Mouse (Mus musculus): ENCODE measurements around the gene Trpv4. TPM values are rescaled to one million over a fixed set of nuclear protein-coding genes. Genes with fewer than 3 reads are reported as not detected.

Gene Trpv4
- polyA plus RNA-seq, 1 experiment = 6.5 TPM

DNA sequence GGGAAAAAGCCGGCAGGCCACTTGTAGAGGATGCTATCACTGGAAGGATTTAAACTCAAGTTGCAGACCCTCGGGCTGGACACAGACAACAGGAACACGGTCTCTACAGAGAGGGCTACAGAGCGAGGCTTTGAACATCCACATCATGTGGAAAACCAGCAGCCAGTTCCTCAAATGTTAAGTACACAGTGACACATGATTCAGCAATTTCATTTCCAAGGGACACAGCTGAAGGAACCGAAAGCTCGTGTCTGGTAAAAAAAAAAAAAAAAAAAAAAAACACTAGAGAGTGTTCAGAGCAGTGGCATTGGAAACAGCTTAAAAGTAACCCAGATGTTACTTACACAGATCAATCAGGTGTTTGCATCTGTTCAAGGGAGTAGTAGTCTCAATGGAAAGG is 2.8 kb upstream of the Trpv4 start:
- no peak for DNase-seq
- H3K27ac ChIP-seq (ENCODE audit: control insufficient read depth, insufficient read depth, low read length) = no peak overlapping the region
- H3K27me3 ChIP-seq (ENCODE audit: control insufficient read depth, insufficient read depth, low read length) = peaks cover 10% of the 10 kb centered on the region
- no peak overlapping the region for H3K4me3 ChIP-seq (ENCODE audit: control insufficient read depth, insufficient read depth, low read length)
- H3K4me1 ChIP-seq (replicated peaks; ENCODE audit: control insufficient read depth, insufficient read depth, low read length) = peaks cover 3% of the 10 kb centered on the region; the same call in 1 of the 2 replicates
- WGBS = 14% methylated on average over 6 of the region's 6 CpGs
- TF ChIP-seq POLR2A (IDR thresholded peaks at IDR 0.05; ENCODE audit: control insufficient read depth, extremely low read depth, insufficient read depth, low read length, poor library complexity) = no peak
- no peak for TF ChIP-seq CTCF (IDR thresholded peaks at IDR 0.05; ENCODE audit: borderline replicate concordance, control insufficient read depth, extremely low read depth, insufficient read depth, low read length, poor library complexity)
- H3K36me3 ChIP-seq (ENCODE audit: control insufficient read depth, insufficient read depth, low read length) = no peaks in the 10 kb centered on the region

DNA sequence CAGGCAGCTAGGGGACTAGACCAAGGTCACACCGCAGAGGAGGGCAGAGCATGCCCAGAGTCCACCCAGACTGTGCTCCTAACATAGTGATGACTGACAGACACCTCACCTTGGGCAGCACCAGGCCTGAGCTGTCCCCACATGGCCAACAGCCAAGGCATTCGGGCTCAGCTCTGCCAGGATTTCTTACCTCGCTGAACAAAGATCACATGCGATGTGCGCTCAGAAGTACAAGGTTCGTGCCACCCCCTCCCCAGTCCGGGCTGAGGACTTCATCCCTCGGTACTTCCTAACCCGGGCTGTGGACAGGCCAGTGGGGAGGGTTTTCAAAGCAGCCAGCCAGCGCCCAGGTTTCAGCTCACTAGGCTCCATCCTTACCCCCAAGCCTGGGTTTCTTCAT is 795 bp downstream of the Trpv4 start:
- TF ChIP-seq POLR2A (IDR thresholded peaks at IDR 0.05; ENCODE audit: control insufficient read depth, extremely low read depth, insufficient read depth, low read length, poor library complexity) (no peak), CTCF (IDR thresholded peaks at IDR 0.05; ENCODE audit: borderline replicate concordance, control insufficient read depth, extremely low read depth, insufficient read depth, low read length, poor library complexity) (no peak)
- 78% methylated on average over 10 of the region's 10 CpGs for WGBS
- H3K4me3 ChIP-seq (ENCODE audit: control insufficient read depth, insufficient read depth, low read length) = no peak overlapping the region
- H3K27me3 ChIP-seq (ENCODE audit: control insufficient read depth, insufficient read depth, low read length) = peaks cover 10% of the 10 kb centered on the region
- no peak overlapping the region for H3K27ac ChIP-seq (ENCODE audit: control insufficient read depth, insufficient read depth, low read length)
- H3K36me3 ChIP-seq (ENCODE audit: control insufficient read depth, insufficient read depth, low read length) = no peaks in the 10 kb centered on the region
- DNase-seq = no peak
- H3K4me1 ChIP-seq (replicated peaks; ENCODE audit: control insufficient read depth, insufficient read depth, low read length) = peaks cover 3% of the 10 kb centered on the region; the same call in 1 of the 2 replicates

DNA sequence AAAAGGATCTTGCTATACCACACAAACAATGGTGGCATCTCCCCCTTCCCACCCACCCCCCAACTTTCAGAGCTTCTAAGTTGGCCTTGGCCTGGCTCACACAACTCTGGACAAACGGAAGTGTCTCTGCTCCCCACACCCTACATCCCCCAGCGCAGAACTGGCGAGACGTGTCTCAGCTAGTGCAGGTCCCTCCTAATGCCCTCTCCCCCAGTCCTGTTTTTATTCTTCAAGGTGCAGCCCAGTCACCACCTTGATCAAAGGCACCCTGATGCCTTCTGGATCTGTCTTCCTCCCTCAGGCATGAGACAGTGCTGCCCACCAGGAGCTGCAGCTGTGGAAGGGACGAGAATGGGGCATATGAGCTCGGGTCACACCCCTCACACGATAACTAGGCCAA is 1.9 kb downstream of the Trpv4 start:
- no peaks in the 10 kb centered on the region for H3K36me3 ChIP-seq (ENCODE audit: control insufficient read depth, insufficient read depth, low read length)
- no peak for TF ChIP-seq POLR2A (IDR thresholded peaks at IDR 0.05; ENCODE audit: control insufficient read depth, extremely low read depth, insufficient read depth, low read length, poor library complexity)
- no peak for TF ChIP-seq CTCF (IDR thresholded peaks at IDR 0.05; ENCODE audit: borderline replicate concordance, control insufficient read depth, extremely low read depth, insufficient read depth, low read length, poor library complexity)
- WGBS = 92% methylated on average over 7 of the region's 7 CpGs
- no peak for DNase-seq
- peaks cover 8% of the 10 kb centered on the region for H3K4me1 ChIP-seq (replicated peaks; ENCODE audit: control insufficient read depth, insufficient read depth, low read length)
- no peak overlapping the region for H3K27ac ChIP-seq (ENCODE audit: control insufficient read depth, insufficient read depth, low read length)
- H3K27me3 ChIP-seq (ENCODE audit: control insufficient read depth, insufficient read depth, low read length) = peaks cover 10% of the 10 kb centered on the region
- no peak overlapping the region for H3K4me3 ChIP-seq (ENCODE audit: control insufficient read depth, insufficient read depth, low read length)

GRCm38 (mm10) chr5:114655721-114656120 is 2.5 kb downstream of the Trpv4 start:
- peaks cover 13% of the 10 kb centered on the region for H3K4me1 ChIP-seq (replicated peaks; ENCODE audit: control insufficient read depth, insufficient read depth, low read length)
- H3K27me3 ChIP-seq (ENCODE audit: control insufficient read depth, insufficient read depth, low read length) = peaks cover 10% of the 10 kb centered on the region
- H3K27ac ChIP-seq (ENCODE audit: control insufficient read depth, insufficient read depth, low read length) = no peak overlapping the region
- TF ChIP-seq CTCF (IDR thresholded peaks at IDR 0.05; ENCODE audit: borderline replicate concordance, control insufficient read depth, extremely low read depth, insufficient read depth, low read length, poor library complexity) (no peak), POLR2A (IDR thresholded peaks at IDR 0.05; ENCODE audit: control insufficient read depth, extremely low read depth, insufficient read depth, low read length, poor library complexity) (no peak)
- no peak for DNase-seq
- H3K36me3 ChIP-seq (ENCODE audit: control insufficient read depth, insufficient read depth, low read length) = no peaks in the 10 kb centered on the region
- WGBS = 97% methylated on average over 5 of the region's 5 CpGs
- no peak overlapping the region for H3K4me3 ChIP-seq (ENCODE audit: control insufficient read depth, insufficient read depth, low read length)

- Histone ChIP-seq H3K27ac (ENCODE audit: control insufficient read depth, insufficient read depth, low read length) (no peak overlapping the region), H3K4me1 (replicated peaks; ENCODE audit: control insufficient read depth, insufficient read depth, low read length) (peaks cover 13% of the 10 kb centered on the region), H3K27me3 (ENCODE audit: control insufficient read depth, insufficient read depth, low read length) (peaks cover 10% of the 10 kb centered on the region), H3K36me3 (ENCODE audit: control insufficient read depth, insufficient read depth, low read length) (no peaks in the 10 kb centered on the region), H3K4me3 (ENCODE audit: control insufficient read depth, insufficient read depth, low read length) (no peak overlapping the region)
- TF ChIP-seq POLR2A (IDR thresholded peaks at IDR 0.05; ENCODE audit: control insufficient read depth, extremely low read depth, insufficient read depth, low read length, poor library complexity) (no peak), CTCF (IDR thresholded peaks at IDR 0.05; ENCODE audit: borderline replicate concordance, control insufficient read depth, extremely low read depth, insufficient read depth, low read length, poor library complexity) (no peak)
- WGBS = 90% methylated on average over 14 of the region's 15 CpGs
- DNase-seq = no peak
These were observed 4.4 kb downstream of the Trpv4 start for GRCm38 (mm10) chr5:114653656-114654437.

- WGBS = 30% methylated on average over 3 of the region's 3 CpGs
- no peak overlapping the region for H3K4me3 ChIP-seq (ENCODE audit: control insufficient read depth, insufficient read depth, low read length)
- H3K27me3 ChIP-seq (ENCODE audit: control insufficient read depth, insufficient read depth, low read length) = no peaks in the 10 kb centered on the region
- no peak for DNase-seq
- TF ChIP-seq CTCF (IDR thresholded peaks at IDR 0.05; ENCODE audit: borderline replicate concordance, control insufficient read depth, extremely low read depth, insufficient read depth, low read length, poor library complexity) (no peak), POLR2A (IDR thresholded peaks at IDR 0.05; ENCODE audit: control insufficient read depth, extremely low read depth, insufficient read depth, low read length, poor library complexity) (no peak)
- H3K4me1 ChIP-seq (replicated peaks; ENCODE audit: control insufficient read depth, insufficient read depth, low read length) = peaks cover 9% of the 10 kb centered on the region
- no peaks in the 10 kb centered on the region for H3K36me3 ChIP-seq (ENCODE audit: control insufficient read depth, insufficient read depth, low read length)
- no peak overlapping the region for H3K27ac ChIP-seq (ENCODE audit: control insufficient read depth, insufficient read depth, low read length)
These were observed 6.8 kb downstream of the Trpv4 start for GRCm38 (mm10) chr5:114651449-114651848.
